Mouse (Mus musculus) urinary bladder, postnatal 36 days (tissue): ENCODE data around the gene Cdh10.

Experiments
- DNase-seq, 2 experiments: peaks; one replicate each; pipeline ENCODE4 v3.0.0; 2022; ENCODE audit warnings: low spot score in 2 of 2, mixed read lengths in 1 of 2

Gene Cdh10

GRCm38 (mm10) chr15:18818185-18818973 is at the start of gene Cdh10:
Gene Cdh10 (plus strand): TSS chr15:18818947.
- no peak for DNase-seq

GRCm38 (mm10) chr15:18809148-18809827 is 9.5 kb upstream of the Cdh10 start:
- DNase-seq = no peak

- DNase-seq = no peak
Observed at GRCm38 (mm10) chr15:18817707-18818106, 1.0 kb upstream of the Cdh10 start.

- no peak for DNase-seq
Observed at GRCm38 (mm10) chr15:18820226-18820625, 1.5 kb downstream of the Cdh10 start.

DNA sequence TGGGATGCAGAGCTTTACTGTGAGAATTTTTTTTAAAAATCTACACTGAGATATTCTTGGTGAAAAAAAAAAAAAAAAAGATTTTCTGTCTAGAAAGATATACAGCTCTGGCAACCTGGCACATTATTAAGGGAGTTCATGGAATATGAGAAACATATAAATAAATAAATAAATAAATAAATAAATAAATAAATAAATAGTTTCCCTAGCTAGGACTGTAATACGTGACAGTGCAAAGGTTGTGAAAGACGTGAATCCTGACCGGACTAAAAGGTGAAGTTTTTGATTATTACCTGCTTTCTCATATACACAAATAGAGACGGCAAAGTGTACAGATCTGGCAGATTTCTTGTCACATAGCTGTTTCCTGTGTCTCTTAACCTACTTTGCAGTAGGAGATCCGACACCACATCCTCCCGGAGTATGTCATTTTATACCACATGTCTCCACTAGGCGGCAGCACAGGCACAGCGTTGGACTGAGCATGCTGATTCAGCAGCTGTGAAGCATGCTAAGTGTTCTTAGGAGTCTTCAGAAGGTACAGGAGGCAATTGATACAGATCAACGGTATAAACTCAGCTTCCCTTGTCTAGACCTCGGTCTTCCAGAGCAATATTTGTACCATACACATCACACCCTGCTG is 2.5 kb downstream of the Cdh10 start:
- DNase-seq = peak; percentile 54 to 66

- DNase-seq = no peak
Observed at GRCm38 (mm10) chr15:18823420-18823819, 4.7 kb downstream of the Cdh10 start.

GRCm38 (mm10) chr15:18832263-18832662 is 13.5 kb downstream of the Cdh10 start:
- peak in 1 of 2 experiments; percentile 13 for DNase-seq

DNA sequence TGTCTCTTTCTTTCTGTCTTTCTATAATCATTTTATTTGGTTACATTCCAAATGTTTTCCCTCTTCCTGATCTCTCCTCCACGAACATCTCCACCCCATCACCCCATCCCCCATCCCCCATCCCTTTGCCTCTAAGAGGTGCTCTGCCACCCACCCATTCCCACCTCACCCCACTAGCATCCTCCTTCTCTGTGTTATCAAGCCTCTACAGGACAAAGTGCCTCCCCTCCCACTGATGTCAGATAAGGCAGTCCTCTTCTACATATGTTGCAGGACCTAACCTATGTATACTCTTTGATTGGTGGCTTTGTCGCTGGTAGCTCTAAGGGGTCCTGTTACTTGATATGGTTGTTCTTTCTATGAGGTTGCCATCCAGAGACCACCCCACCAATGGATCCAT is 23.0 kb downstream of the Cdh10 start:
- DNase-seq = no peak

DNA sequence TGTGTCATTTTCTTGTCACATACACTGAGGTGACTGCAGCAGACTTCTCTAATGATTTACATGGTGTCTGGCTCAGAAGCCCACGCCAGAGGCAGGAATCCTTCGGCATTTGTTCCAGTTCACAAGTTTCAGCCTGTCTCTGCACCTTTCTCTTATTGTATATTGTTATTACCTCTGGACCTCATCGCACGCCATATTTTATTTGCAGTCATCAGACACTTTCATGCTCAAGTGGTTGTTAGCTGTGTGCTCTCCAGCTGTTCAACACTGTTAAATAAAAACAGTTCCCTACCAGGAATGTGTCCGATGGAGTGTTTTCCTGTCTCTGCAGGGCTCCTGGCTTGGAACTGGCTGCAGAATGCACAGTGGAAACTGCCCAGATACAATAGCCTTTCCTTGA is 26.1 kb downstream of the Cdh10 start:
- no peak for DNase-seq

DNA sequence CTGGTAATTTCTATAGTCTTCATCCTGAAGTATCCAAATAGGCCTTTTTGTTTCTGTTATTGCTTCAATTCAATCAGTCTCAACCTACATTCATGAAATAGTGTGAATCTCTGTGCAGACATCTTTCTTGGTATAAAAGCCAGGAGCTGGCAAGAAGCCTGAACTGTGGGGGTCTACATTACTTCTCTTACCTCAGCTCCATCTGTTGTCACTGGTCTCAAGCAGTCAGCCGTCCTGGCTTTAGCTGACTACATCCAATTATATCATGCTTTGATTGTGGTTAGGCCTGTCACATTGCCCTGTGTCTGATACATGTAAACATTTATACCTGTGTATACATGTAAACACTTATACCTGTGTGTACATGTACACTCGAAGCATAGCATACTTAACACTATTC is 31.8 kb downstream of the Cdh10 start:
- DNase-seq = no peak

- DNase-seq = no peak
Observed at GRCm38 (mm10) chr15:18858135-18858534, 39.4 kb downstream of the Cdh10 start.

DNA sequence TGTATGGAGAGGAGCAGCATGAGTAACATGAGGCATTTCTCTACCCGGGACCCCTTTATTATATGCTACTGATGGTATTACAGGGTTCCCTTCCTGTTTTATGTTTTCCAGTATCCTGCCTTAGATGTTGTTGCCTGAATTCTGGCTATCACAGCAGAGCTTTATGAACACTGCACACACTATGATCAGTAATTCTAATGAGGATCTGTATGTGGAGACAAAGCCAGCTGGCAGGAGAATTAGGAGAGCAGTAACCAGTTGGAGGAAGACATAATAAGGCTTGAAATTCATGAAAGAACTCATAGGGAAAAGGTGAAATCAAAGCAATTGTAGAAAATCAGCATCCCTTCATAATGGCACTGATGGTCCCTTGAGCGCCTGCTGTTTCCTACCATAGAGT is 51.1 kb downstream of the Cdh10 start:
- no peak for DNase-seq

GRCm38 (mm10) chr15:18881467-18881866 is 62.7 kb downstream of the Cdh10 start:
- DNase-seq = no peak

DNA sequence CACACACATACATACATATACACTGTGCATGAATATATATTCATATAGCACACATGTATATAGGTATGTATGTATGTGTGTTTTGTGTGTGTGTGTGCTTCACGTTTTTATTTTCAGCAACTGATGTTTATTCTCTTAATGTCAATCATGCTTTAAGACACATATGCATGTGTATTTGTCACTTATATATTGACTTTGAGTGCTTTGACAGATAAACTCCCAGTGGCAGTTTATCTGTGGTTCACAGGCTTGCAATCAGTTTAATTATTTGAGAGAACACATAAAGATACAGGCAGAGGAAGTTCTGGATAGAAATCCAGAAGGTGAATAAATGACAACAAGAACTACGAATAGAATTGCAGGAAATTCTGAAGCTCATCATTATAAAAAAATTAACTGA is 67.9 kb downstream of the Cdh10 start:
- no peak for DNase-seq

DNA sequence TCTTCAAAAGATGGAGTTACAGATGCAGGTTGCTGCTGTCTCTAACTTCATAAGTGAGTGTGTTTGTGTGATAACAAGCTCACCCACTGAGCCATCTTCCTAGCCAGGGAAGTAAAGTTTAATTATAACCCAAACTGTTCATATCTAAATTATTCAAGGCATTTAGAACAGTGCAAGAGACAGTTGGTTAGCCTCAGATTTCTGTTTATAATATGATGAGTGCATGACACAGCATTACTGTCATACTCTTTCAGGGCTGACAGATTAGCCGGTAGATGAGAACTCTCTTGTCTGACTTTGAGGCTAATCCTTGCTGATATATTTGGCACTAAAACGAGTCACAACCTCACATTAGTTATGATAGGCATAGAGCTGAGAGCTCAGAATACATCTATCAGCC is 70.2 kb downstream of the Cdh10 start:
- DNase-seq = no peak

- no peak for DNase-seq
Observed at GRCm38 (mm10) chr15:18890358-18890757, 71.6 kb downstream of the Cdh10 start.

GRCm38 (mm10) chr15:18900776-18901175 is 82.0 kb downstream of the Cdh10 start:
- no peak for DNase-seq

DNA sequence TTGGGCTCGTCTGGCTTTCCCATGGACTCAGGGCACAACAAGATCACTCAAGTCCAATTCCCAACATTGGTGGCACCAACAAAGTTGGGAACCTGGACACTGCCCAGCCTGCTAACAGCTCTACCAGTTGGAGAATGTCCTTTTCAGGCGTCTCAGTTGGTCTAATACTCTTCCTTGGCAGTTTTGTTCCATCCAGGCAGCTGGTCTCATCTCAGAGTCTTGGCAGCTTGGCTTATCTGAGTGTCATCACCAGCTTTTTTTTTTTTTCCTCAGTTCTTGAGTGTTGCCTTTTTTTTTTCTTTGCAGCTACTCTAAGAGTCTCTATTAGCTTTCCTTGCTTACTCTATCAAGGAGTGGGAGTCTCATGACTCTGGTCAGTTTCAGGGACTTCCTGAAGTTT is 85.4 kb downstream of the Cdh10 start:
- no peak for DNase-seq

DNA sequence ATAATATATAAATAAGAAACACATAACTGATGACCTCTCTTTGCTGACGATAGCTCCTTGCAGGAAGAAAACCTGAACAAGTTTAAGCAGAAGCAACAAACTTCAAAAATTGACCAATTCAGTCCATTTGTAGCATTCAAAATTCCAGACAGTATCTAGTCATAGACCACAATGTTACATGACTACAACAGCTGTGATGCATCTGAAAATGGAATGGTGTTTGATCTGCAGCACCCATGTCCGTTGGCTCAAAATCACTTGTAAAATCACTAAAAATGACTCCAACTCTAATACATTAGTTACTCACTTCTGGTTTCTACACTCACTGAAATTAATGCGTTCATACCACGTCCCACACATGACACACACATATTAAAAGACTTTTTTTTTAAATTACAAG is 91.9 kb downstream of the Cdh10 start:
- DNase-seq = no peak

GRCm38 (mm10) chr15:18925392-18926117 is 106.8 kb downstream of the Cdh10 start:
- DNase-seq = no peak

DNA sequence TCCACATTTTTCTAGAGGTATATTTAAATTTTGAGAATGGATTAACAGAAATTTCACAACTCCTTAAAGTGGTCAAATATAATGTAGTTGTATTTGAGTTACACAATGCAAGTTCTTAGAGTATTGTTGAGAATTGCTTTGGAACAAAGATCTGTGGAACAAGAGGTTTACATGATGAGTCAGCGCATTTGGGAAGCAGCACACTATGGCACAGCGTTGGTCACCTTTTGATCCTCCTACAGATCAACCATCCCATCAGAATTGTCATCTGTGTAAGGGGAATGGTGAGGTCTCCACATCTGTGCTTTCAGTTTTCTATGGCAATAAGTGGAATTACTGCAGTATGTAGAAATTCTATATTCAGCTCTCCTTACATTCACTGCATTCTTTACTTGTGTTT is 108.2 kb downstream of the Cdh10 start:
- DNase-seq = no peak

DNA sequence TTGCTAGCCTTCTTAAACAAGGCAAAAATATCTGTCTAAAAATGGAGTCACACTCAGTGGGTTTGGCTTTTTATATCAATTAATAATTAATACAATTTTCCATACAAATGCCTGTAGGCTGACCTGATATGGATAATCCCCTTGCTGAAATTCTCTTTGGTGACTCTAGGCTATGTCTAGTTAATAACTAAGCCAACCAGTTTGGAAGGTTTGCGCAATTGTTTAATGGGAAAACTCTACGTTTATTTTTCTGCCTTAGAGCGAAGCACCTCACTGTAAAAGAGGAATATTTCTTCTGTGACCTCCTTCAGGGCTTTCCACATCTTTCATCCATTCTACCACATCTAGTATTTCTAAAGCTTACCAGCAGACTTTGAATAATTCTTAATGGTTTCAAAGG is 133.5 kb downstream of the Cdh10 start:
- DNase-seq = no peak
